Mouse (Mus musculus) cortical plate, adult 2 months (tissue): ENCODE measurements around the gene Cdca8. TPM values are rescaled to one million over a fixed set of nuclear protein-coding genes. Genes with fewer than 3 reads are reported as not detected.

ENCODE experiments used
- H3K27ac ChIP-seq: fragments of 200-500 bp; 2 replicates; pipeline ENCODE4 v1.5.1; 2012; ENCODE audit warnings: low read length, control low read depth, inconsistent platforms; ENCODE audit not compliant: insufficient read depth
- H3K4me1 ChIP-seq: fragments of 200-500 bp; 2 replicates; pipeline ENCODE4 v1.6.1; 2011; ENCODE audit warnings: low read length; ENCODE audit not compliant: control insufficient read depth, insufficient read depth
- H3K4me3 ChIP-seq: fragments of 200-500 bp; 2 replicates; pipeline ENCODE4 v1.5.1; 2011; ENCODE audit warnings: mild to moderate bottlenecking, low read length, control low read depth; ENCODE audit not compliant: insufficient read depth
- CTCF ChIP-seq: fragments of 200-500 bp; IDR thresholded peaks from 2 replicates; pipeline ENCODE4 v1.5.1; 2011; ENCODE audit warnings: mild to moderate bottlenecking, control low read depth, low read length; ENCODE audit not compliant: insufficient read depth; ENCODE audit errors: extremely low read depth
- POLR2A ChIP-seq: fragments of 200-500 bp; IDR thresholded peaks from 2 replicates; pipeline ENCODE4 v1.6.1; 2011; ENCODE audit warnings: mild to moderate bottlenecking, low read length, control low read depth; ENCODE audit not compliant: insufficient read depth; ENCODE audit errors: extremely low read depth
- polyA plus RNA-seq: library from polyadenylated mRNA; depleted of rRNA; stranded (reverse); fragments of >200 nt; gene quantifications from 2 replicates; pipeline ENCODE4 v1.2.3, GENCODE M21; 2012

Gene Cdca8
- polyA plus RNA-seq, 1 experiment, result 2.4 TPM

- Histone ChIP-seq H3K27ac (no peak overlapping the region), H3K4me3 (no peak overlapping the region), H3K4me1 (no peaks in the 10 kb centered on the region)
- no peak for TF ChIP-seq POLR2A
- TF ChIP-seq CTCF, result no peak
Observed at GRCm38 (mm10) chr4:124953546-124953945, 14.4 kb upstream of the Cdca8 start.

GRCm38 (mm10) chr4:124951036-124951433 is 11.9 kb upstream of the Cdca8 start:
- no peak overlapping the region for H3K4me3 ChIP-seq
- TF ChIP-seq CTCF (no peak), POLR2A (no peak)
- no peaks in the 10 kb centered on the region for H3K4me1 ChIP-seq
- no peak overlapping the region for H3K27ac ChIP-seq

- H3K4me3 ChIP-seq, result no peak overlapping the region
- TF ChIP-seq POLR2A (no peak), CTCF (no peak)
- H3K27ac ChIP-seq, result no peak overlapping the region
- H3K4me1 ChIP-seq, result no peaks in the 10 kb centered on the region
Observed at GRCm38 (mm10) chr4:124950181-124951035, 11.3 kb upstream of the Cdca8 start.

GRCm38 (mm10) chr4:124949488-124949887 is 10.4 kb upstream of the Cdca8 start:
- no peaks in the 10 kb centered on the region for H3K4me1 ChIP-seq
- TF ChIP-seq CTCF (no peak), POLR2A (no peak)
- H3K27ac ChIP-seq, result no peak overlapping the region
- no peak overlapping the region for H3K4me3 ChIP-seq

GRCm38 (mm10) chr4:124944961-124945360 is 5.8 kb upstream of the Cdca8 start:
- TF ChIP-seq CTCF (peak; percentile 21; the same call in 1 of the 2 replicates), POLR2A (no peak)
- Histone ChIP-seq H3K4me3 (no peak overlapping the region), H3K4me1 (no peaks in the 10 kb centered on the region), H3K27ac (no peak overlapping the region)

- H3K4me3 ChIP-seq, result no peak overlapping the region
- no peaks in the 10 kb centered on the region for H3K4me1 ChIP-seq
- H3K27ac ChIP-seq, result no peak overlapping the region
- no peak for TF ChIP-seq CTCF
- TF ChIP-seq POLR2A, result no peak
Observed at GRCm38 (mm10) chr4:124943781-124944180, 4.7 kb upstream of the Cdca8 start.

- Histone ChIP-seq H3K4me1 (no peaks in the 10 kb centered on the region), H3K27ac (no peak overlapping the region), H3K4me3 (no peak overlapping the region)
- TF ChIP-seq POLR2A (no peak), CTCF (peak; percentile 91)
Observed at GRCm38 (mm10) chr4:124943022-124943421, 3.9 kb upstream of the Cdca8 start.

- peak within 1 kb of the TSS; percentile 41 for H3K4me3 ChIP-seq
- H3K4me1 ChIP-seq, result no peaks in the 10 kb centered on the region
- TF ChIP-seq CTCF (no peak), POLR2A (peak; percentile 63; the same call in 1 of the 2 replicates)
- no peak within 1 kb of the TSS for H3K27ac ChIP-seq
Observed at GRCm38 (mm10) chr4:124936613-124937471, 2.3 kb downstream of the Cdca8 start, which contains the start of gene 9930104L06Rik. TSS of gene 9930104L06Rik (plus strand) at chr4:124937048.

- H3K4me3 ChIP-seq, result no peak overlapping the region
- no peak for TF ChIP-seq CTCF
- no peak for TF ChIP-seq POLR2A
- no peak overlapping the region for H3K27ac ChIP-seq
- H3K4me1 ChIP-seq, result no peaks in the 10 kb centered on the region
Observed at GRCm38 (mm10) chr4:124928102-124928501, 11.0 kb downstream of the Cdca8 start.
